Comparison of ENCODE assay signal across 7 mouse cellular contexts in genomic region chr17:27520557-27520956, GRCm38 (mm10). TPM values are rescaled to one million over a fixed set of nuclear protein-coding genes. Genes with fewer than 3 reads are reported as not detected.
A peak's percentile ranks its signal among the peaks of the same experiment; 100 is the strongest.
DNase-seq lines count a peak whose midpoint lies in the region; ATAC-seq and TF ChIP-seq lines count a peak whose summit lies in the region.

No protein-coding gene starts in this region.

- H3K4me3 ChIP-seq in E14TG2a.4 (replicated peaks; ENCODE audit: low read length), result peak overlapping the region; percentile 55

- DNase-seq in ZHBTc4 (ENCODE audit: low read depth, low spot score), result peak; percentile 84
- peak; percentile 72 for DNase-seq in embryo, embryonic 11 days
- peak; percentile 66 to 76 for DNase-seq in layer of hippocampus, postnatal 25 days (ENCODE audit: extremely low spot score in 1 of 2, low spot score in 1 of 2)
- DNase-seq in right cerebral cortex, postnatal 4 days, result peak; percentile 71

- H3K27me3 ChIP-seq in E14TG2a.4 (ENCODE audit: insufficient read depth, low read length), result peaks cover 78% of the 10 kb centered on the region

- ATAC-seq in hematopoietic stem cell, adult 5-6 weeks (replicated peaks in 1 of 2; ENCODE audit: insufficient read depth in 1 of 2, low FRiP score in 2 of 2, low TSS enrichment in 1 of 2, low read depth in 1 of 2, poor library complexity in 2 of 2, severe bottlenecking in 2 of 2), result peak; percentile 49 to 52; a peak in 1 of 4 replicates
- peak; percentile 31; the same call in 1 of the 2 replicates for ATAC-seq in megakaryocyte-erythroid progenitor cell, adult 5-6 weeks (replicated peaks; ENCODE audit: low FRiP score, low TSS enrichment, poor library complexity, severe bottlenecking)

- TF ChIP-seq CTCF in E14TG2a.4 (conservative IDR thresholded peaks at IDR 0.05; ENCODE audit: low read length), result no peak

- peaks cover 11% of the 10 kb centered on the region for H3K9me3 ChIP-seq in E14TG2a.4 (ENCODE audit: low read length)

- peaks cover 32% of the 10 kb centered on the region for H3K4me1 ChIP-seq in E14TG2a.4 (replicated peaks; ENCODE audit: low read depth, low read length)

- H3K36me3 ChIP-seq in E14TG2a.4 (ENCODE audit: insufficient read depth, low read length), result no peaks in the 10 kb centered on the region

RNA-seq across cellular contexts. Expression of gene Grm4, which starts 0.6 kb away (rescaled TPM):
- total RNA-seq in hematopoietic stem cell, adult 5-6 weeks (2017), result not detected in 2 replicates
- total RNA-seq in layer of hippocampus, postnatal 25 days (2021), result 10 to 100 TPM; 10.3 to 12.2 TPM
- not detected in 2 replicates for total RNA-seq in megakaryocyte-erythroid progenitor cell, adult 5-6 weeks (2014; fragmentation: Nextera tagmentation)
- total RNA-seq in megakaryocyte-erythroid progenitor cell, adult 5-6 weeks (2017), result not detected in 2 replicates

RNA-seq across cellular contexts. Expression of gene Hmga1, which starts 35.7 kb away (rescaled TPM):
- total RNA-seq in hematopoietic stem cell, adult 5-6 weeks (2017), result 95.5 and 115 TPM in 2 replicates
- total RNA-seq in layer of hippocampus, postnatal 25 days (2021), result 10 to 100 TPM; 33.6 to 35.7 TPM
- total RNA-seq in megakaryocyte-erythroid progenitor cell, adult 5-6 weeks (2014; fragmentation: Nextera tagmentation), result 271 and 334 TPM in 2 replicates
- 97.8 and 182 TPM in 2 replicates for total RNA-seq in megakaryocyte-erythroid progenitor cell, adult 5-6 weeks (2017)

RNA-seq across cellular contexts. Expression of gene AI413582, which starts 45.0 kb away (rescaled TPM):
- 13.8 and 14.5 TPM in 2 replicates for total RNA-seq in hematopoietic stem cell, adult 5-6 weeks (2017)
- total RNA-seq in layer of hippocampus, postnatal 25 days (2021), result 10 to 100 TPM; 65.6 to 69.5 TPM
- 14.3 and 20.0 TPM in 2 replicates for total RNA-seq in megakaryocyte-erythroid progenitor cell, adult 5-6 weeks (2014; fragmentation: Nextera tagmentation)
- total RNA-seq in megakaryocyte-erythroid progenitor cell, adult 5-6 weeks (2017), result 7.0 and 8.7 TPM in 2 replicates

Comparison
In these comparisons a context has a peak if more than half of its experiments do, and no peak if none do; other contexts are left out.
1. Peak in every context shown above with its lines: DNase-seq, ATAC-seq and H3K4me3 ChIP-seq.
2. RNA of gene Grm4, which starts 0.6 kb away (total RNA-seq): 10.3 to 12.2 TPM in layer of hippocampus, postnatal 25 days; not detected in hematopoietic stem cell, adult 5-6 weeks and not detected in megakaryocyte-erythroid progenitor cell, adult 5-6 weeks; every median in the first group is over 10 times any median in the second.